Mouse (Mus musculus) thymus, adult 2 months (tissue): ENCODE results near the gene Gm20518.

Experiments used
- CTCF ChIP-seq: fragments of 200-500 bp; IDR thresholded peaks from 2 replicates; pipeline ENCODE4 v1.5.1; 2012; ENCODE audit warnings: mild to moderate bottlenecking, control low read depth, low read length, moderate library complexity, borderline replicate concordance; ENCODE audit not compliant: control insufficient read depth, poor library complexity, insufficient read depth; ENCODE audit errors: extremely low read depth
- POLR2A ChIP-seq: fragments of 200-500 bp; IDR thresholded peaks from 2 replicates; pipeline ENCODE4 v1.6.1; 2012; ENCODE audit warnings: mild to moderate bottlenecking, low read length, control low read depth, moderate library complexity; ENCODE audit not compliant: control insufficient read depth, poor library complexity, insufficient read depth; ENCODE audit errors: extremely low read depth

- TF ChIP-seq CTCF (no peak), POLR2A (no peak)
Measured at GRCm38 (mm10) chr16:17833681-17834399, 57.6 kb downstream of the Gm20518 start.
